Mouse (Mus musculus) kidney, postnatal 25 days (tissue): ENCODE results near the gene Stx4a.
"Not testable (repeated sequence)": the region's sequence is repeated elsewhere in the genome, so short reads cannot be mapped to it uniquely, and the experiment has no call there.

ENCODE experiments used
- DNase-seq, 2 experiments: peaks; one replicate each; pipeline ENCODE4 v3.0.0; 2021; ENCODE audit warnings: mixed read lengths in 2 of 2

The Stx4a gene

GRCm38 (mm10) chr7:127824176-127824871 is at the start of gene Stx4a, which contains the start of gene Stx1b:
Stx4a (plus strand) TSS chr7:127824294.
Stx1b (minus strand) TSS chr7:127824549.
- no peak for DNase-seq

- DNase-seq, result not testable (repeated sequence)
These were observed 48.3 kb upstream of the Stx4a start for GRCm38 (mm10) chr7:127775837-127776236.

GRCm38 (mm10) chr7:127776426-127776825 is 47.7 kb upstream of the Stx4a start, which contains the start of gene Setd1a:
Setd1a (plus strand) TSS chr7:127776670.
- DNase-seq, result peak; percentile 91 to 95

- DNase-seq, result peak; percentile 98 to 99
These were observed 47.1 kb upstream of the Stx4a start for GRCm38 (mm10) chr7:127776878-127777473.

GRCm38 (mm10) chr7:127777474-127778266 is 46.4 kb upstream of the Stx4a start:
- peak; percentile 64 to 82 for DNase-seq

- DNase-seq, result no peak
These were observed 45.7 kb upstream of the Stx4a start for GRCm38 (mm10) chr7:127778350-127778749.

- no peak for DNase-seq
These were observed 38.8 kb upstream of the Stx4a start, which contains the start of gene Gm49388 for GRCm38 (mm10) chr7:127785308-127785707. Gm49388 (plus strand) TSS chr7:127785608.

GRCm38 (mm10) chr7:127797076-127797845 is 26.8 kb upstream of the Stx4a start:
- DNase-seq, result no peak

GRCm38 (mm10) chr7:127798591-127798990 is 25.5 kb upstream of the Stx4a start:
- DNase-seq, result no peak

GRCm38 (mm10) chr7:127799211-127799610 is 24.9 kb upstream of the Stx4a start:
- no peak for DNase-seq

GRCm38 (mm10) chr7:127799738-127800137 is 24.4 kb upstream of the Stx4a start:
- DNase-seq, result peak in 1 of 2 experiments; percentile 31

- peak; percentile 96 for DNase-seq
These were observed 23.6 kb upstream of the Stx4a start, which contains the start of gene Hsd3b7 for GRCm38 (mm10) chr7:127800435-127801009. Hsd3b7 (plus strand) TSS chr7:127800604.

GRCm38 (mm10) chr7:127801010-127801621 is 23.0 kb upstream of the Stx4a start:
- peak in 1 of 2 experiments; percentile 58 for DNase-seq

GRCm38 (mm10) chr7:127802313-127802712 is 21.8 kb upstream of the Stx4a start:
- peak in 1 of 2 experiments; percentile 43 for DNase-seq

- DNase-seq, result no peak
These were observed 15.3 kb upstream of the Stx4a start for GRCm38 (mm10) chr7:127808821-127809220.

GRCm38 (mm10) chr7:127809846-127810245 is 14.2 kb upstream of the Stx4a start:
- DNase-seq, result no peak

GRCm38 (mm10) chr7:127810650-127811049 is 13.4 kb upstream of the Stx4a start:
- DNase-seq, result no peak

GRCm38 (mm10) chr7:127811240-127811639 is 12.9 kb upstream of the Stx4a start:
- no peak for DNase-seq

- DNase-seq, result peak in 1 of 2 experiments; percentile 34
These were observed 11.8 kb upstream of the Stx4a start for GRCm38 (mm10) chr7:127812292-127812691.

GRCm38 (mm10) chr7:127813821-127814220 is 10.3 kb upstream of the Stx4a start:
- peak in 1 of 2 experiments; percentile 59 for DNase-seq

GRCm38 (mm10) chr7:127814241-127814921 is 9.7 kb upstream of the Stx4a start:
- peak; percentile 61 to 78 for DNase-seq
